ENCODE assay signal across 8 mouse cellular contexts in genomic region chr19:5780203-5780602, GRCm38 (mm10). TPM values are rescaled to one million over a fixed set of nuclear protein-coding genes. Genes with fewer than 3 reads are reported as not detected.
A peak's percentile ranks its signal among the peaks of the same experiment; 100 is the strongest.
DNase-seq lines count a peak whose midpoint lies in the region; ATAC-seq and TF ChIP-seq lines count a peak whose summit lies in the region.

No protein-coding gene starts in this region.

- H3K9ac ChIP-seq in forebrain, postnatal 0 days = no peak overlapping the region
- no peak overlapping the region for H3K9ac ChIP-seq in forebrain, embryonic 16.5 days (replicated peaks; ENCODE audit: low read depth, low read length)
- H3K9ac ChIP-seq in midbrain, embryonic 14.5 days (replicated peaks; ENCODE audit: low read length) = no peak overlapping the region
- H3K9ac ChIP-seq in midbrain, embryonic 15.5 days = no peak overlapping the region
- no peak overlapping the region for H3K9ac ChIP-seq in neural tube, embryonic 15.5 days (replicated peaks)

- no peak overlapping the region for H3K4me3 ChIP-seq in forebrain, postnatal 0 days (ENCODE audit: low read depth, low read length)
- H3K4me3 ChIP-seq in forebrain, embryonic 16.5 days (replicated peaks; ENCODE audit: low read length) = no peak overlapping the region
- no peak overlapping the region for H3K4me3 ChIP-seq in midbrain, embryonic 14.5 days (replicated peaks; ENCODE audit: low read depth, low read length)
- H3K4me3 ChIP-seq in midbrain, embryonic 15.5 days = no peak overlapping the region
- H3K4me3 ChIP-seq in embryonic facial prominence, embryonic 10.5 days = no peak overlapping the region
- no peak overlapping the region for H3K4me3 ChIP-seq in neural tube, embryonic 15.5 days (replicated peaks)

- H3K27ac ChIP-seq in forebrain, postnatal 0 days (ENCODE audit: low read depth, low read length) = no peak overlapping the region
- H3K27ac ChIP-seq in forebrain, embryonic 16.5 days (ENCODE audit: low read length) = no peak overlapping the region
- no peak overlapping the region for H3K27ac ChIP-seq in midbrain, embryonic 14.5 days (replicated peaks; ENCODE audit: low read depth, low read length)
- H3K27ac ChIP-seq in midbrain, embryonic 15.5 days = no peak overlapping the region
- H3K27ac ChIP-seq in embryonic facial prominence, embryonic 10.5 days (replicated peaks) = no peak overlapping the region
- no peak overlapping the region for H3K27ac ChIP-seq in neural tube, embryonic 15.5 days (replicated peaks)

- H3K36me3 ChIP-seq in forebrain, postnatal 0 days (ENCODE audit: insufficient read depth) = no peaks in the 10 kb centered on the region
- H3K36me3 ChIP-seq in forebrain, embryonic 16.5 days (ENCODE audit: control insufficient read depth, insufficient read depth) = no peaks in the 10 kb centered on the region
- no peaks in the 10 kb centered on the region for H3K36me3 ChIP-seq in midbrain, embryonic 14.5 days (ENCODE audit: control insufficient read depth, insufficient read depth, low read length)
- H3K36me3 ChIP-seq in midbrain, embryonic 15.5 days (replicated peaks) = no peaks in the 10 kb centered on the region
- no peaks in the 10 kb centered on the region for H3K36me3 ChIP-seq in embryonic facial prominence, embryonic 10.5 days (replicated peaks)
- H3K36me3 ChIP-seq in splenic B cell, adult 2 months (ENCODE audit: control insufficient read depth, insufficient read depth, low read length, poor library complexity, severe bottlenecking) = no peaks in the 10 kb centered on the region
- no peaks in the 10 kb centered on the region for H3K36me3 ChIP-seq in neural tube, embryonic 15.5 days

- peak; percentile 45 for DNase-seq in forebrain, postnatal 0 days
- DNase-seq in midbrain, embryonic 14.5 days = peak; percentile 58
- peak; percentile 43 for DNase-seq in embryonic facial prominence, embryonic 10.5 days (ENCODE audit: low spot score)
- DNase-seq in splenic B cell, adult 2 months (ENCODE audit: low read depth, low spot score) = peak; percentile 27

- WGBS in forebrain, postnatal 0 days = 59% methylated on average over 7 of the region's 7 CpGs
- 64% methylated on average over 7 of the region's 7 CpGs for WGBS in forebrain, embryonic 16.5 days
- WGBS in midbrain, embryonic 14.5 days = 71% methylated on average over 7 of the region's 7 CpGs
- 65% methylated on average over 7 of the region's 7 CpGs for WGBS in midbrain, embryonic 15.5 days
- 64% methylated on average over 7 of the region's 7 CpGs for WGBS in embryonic facial prominence, embryonic 10.5 days
- WGBS in neural tube, embryonic 15.5 days = 71% methylated on average over 7 of the region's 7 CpGs

- no peaks in the 10 kb centered on the region for H3K27me3 ChIP-seq in forebrain, postnatal 0 days (ENCODE audit: insufficient read depth, low read length)
- 0 out of 2 replicates have a peak, but pooled peaks cover 2% of the 10 kb centered on the region for H3K27me3 ChIP-seq in forebrain, embryonic 16.5 days (replicated peaks; ENCODE audit: control insufficient read depth, insufficient read depth, low read length)
- no peaks in the 10 kb centered on the region for H3K27me3 ChIP-seq in midbrain, embryonic 14.5 days (ENCODE audit: control insufficient read depth, insufficient read depth, low read length)
- H3K27me3 ChIP-seq in midbrain, embryonic 15.5 days (replicated peaks) = no peaks in the 10 kb centered on the region
- no peaks in the 10 kb centered on the region for H3K27me3 ChIP-seq in embryonic facial prominence, embryonic 10.5 days (replicated peaks; ENCODE audit: low read depth, poor library complexity, severe bottlenecking)
- H3K27me3 ChIP-seq in splenic B cell, adult 2 months (ENCODE audit: control insufficient read depth, insufficient read depth, low read length, poor library complexity, severe bottlenecking) = no peaks in the 10 kb centered on the region
- H3K27me3 ChIP-seq in neural tube, embryonic 15.5 days (replicated peaks) = no peaks in the 10 kb centered on the region

- peak; percentile 36; the same call in 1 of the 2 replicates for ATAC-seq in forebrain, postnatal 0 days
- no peak for ATAC-seq in forebrain, embryonic 16.5 days
- ATAC-seq in midbrain, embryonic 14.5 days (ENCODE audit: low FRiP score, low TSS enrichment) = no peak
- ATAC-seq in midbrain, embryonic 15.5 days (replicated peaks) = no peak
- no peak for ATAC-seq in neural tube, embryonic 15.5 days (ENCODE audit: low FRiP score)
- ATAC-seq in frontal cortex, adult (ENCODE audit: low TSS enrichment) = no peak

- no peaks in the 10 kb centered on the region for H3K9me3 ChIP-seq in forebrain, postnatal 0 days (ENCODE audit: low read length)
- no peaks in the 10 kb centered on the region for H3K9me3 ChIP-seq in forebrain, embryonic 16.5 days (ENCODE audit: control insufficient read depth, low read length)
- no peaks in the 10 kb centered on the region for H3K9me3 ChIP-seq in midbrain, embryonic 14.5 days (ENCODE audit: control insufficient read depth, low read length)
- H3K9me3 ChIP-seq in midbrain, embryonic 15.5 days = no peaks in the 10 kb centered on the region
- no peaks in the 10 kb centered on the region for H3K9me3 ChIP-seq in embryonic facial prominence, embryonic 10.5 days
- H3K9me3 ChIP-seq in neural tube, embryonic 15.5 days (replicated peaks) = no peaks in the 10 kb centered on the region

- H3K4me2 ChIP-seq in forebrain, postnatal 0 days (ENCODE audit: low read depth) = no peak overlapping the region
- no peak overlapping the region for H3K4me2 ChIP-seq in forebrain, embryonic 16.5 days (ENCODE audit: low read length)
- H3K4me2 ChIP-seq in midbrain, embryonic 14.5 days (ENCODE audit: low read length) = no peak overlapping the region
- no peak overlapping the region for H3K4me2 ChIP-seq in midbrain, embryonic 15.5 days
- no peak overlapping the region for H3K4me2 ChIP-seq in neural tube, embryonic 15.5 days

- no peaks in the 10 kb centered on the region for H3K4me1 ChIP-seq in forebrain, postnatal 0 days (ENCODE audit: insufficient read depth)
- no peaks in the 10 kb centered on the region for H3K4me1 ChIP-seq in forebrain, embryonic 16.5 days (replicated peaks; ENCODE audit: control insufficient read depth, insufficient read depth, low read length)
- no peaks in the 10 kb centered on the region for H3K4me1 ChIP-seq in midbrain, embryonic 14.5 days (ENCODE audit: control insufficient read depth, insufficient read depth, low read length)
- H3K4me1 ChIP-seq in midbrain, embryonic 15.5 days = no peaks in the 10 kb centered on the region
- no peaks in the 10 kb centered on the region for H3K4me1 ChIP-seq in embryonic facial prominence, embryonic 10.5 days
- no peaks in the 10 kb centered on the region for H3K4me1 ChIP-seq in neural tube, embryonic 15.5 days

- TF ChIP-seq CTCF in forebrain, postnatal 0 days (IDR thresholded peaks at IDR 0.05; ENCODE audit: low read depth) = peak; percentile 63

RNA-seq across cellular contexts. Expression of gene Scyl1, which starts 9.0 kb away (rescaled TPM):
- 79.8 and 98.1 TPM in 2 replicates for total RNA-seq in forebrain, postnatal 0 days (2014; rRNA removed)
- polyA plus RNA-seq in forebrain, postnatal 0 days (2015; fragmentation: Nextera tagmentation; extraction: Ambion mirVana) = 62.7 and 68.8 TPM in 2 replicates
- 66.2 and 79.4 TPM in 2 replicates for polyA plus RNA-seq in forebrain, embryonic 16.5 days (2015; fragmentation: Nextera tagmentation; extraction: Ambion mirVana)
- polyA plus RNA-seq in midbrain, embryonic 14.5 days (2014; fragmentation: Nextera tagmentation; extraction: Ambion mirVana) = 73.5 and 78.2 TPM in 2 replicates
- polyA plus RNA-seq in midbrain, embryonic 15.5 days (2015; fragmentation: Nextera tagmentation; extraction: Ambion mirVana) = 87.6 and 94.7 TPM in 2 replicates
- polyA plus RNA-seq in embryonic facial prominence, embryonic 10.5 days (2016; fragmentation: Nextera tagmentation; extraction: Ambion mirVana) = 72.0 and 74.9 TPM in 2 replicates
- polyA plus RNA-seq in neural tube, embryonic 15.5 days (2015; fragmentation: Nextera tagmentation; extraction: Ambion mirVana) = 81.6 and 83.1 TPM in 2 replicates

RNA-seq across cellular contexts. Expression of gene Ltbp3, which starts 39.5 kb away (rescaled TPM):
- total RNA-seq in forebrain, postnatal 0 days (2014; rRNA removed) = 21.3 and 22.7 TPM in 2 replicates
- 5.9 and 12.4 TPM in 2 replicates for polyA plus RNA-seq in forebrain, postnatal 0 days (2015; fragmentation: Nextera tagmentation; extraction: Ambion mirVana)
- polyA plus RNA-seq in forebrain, embryonic 16.5 days (2015; fragmentation: Nextera tagmentation; extraction: Ambion mirVana) = 11.4 and 11.6 TPM in 2 replicates
- 10.1 and 10.5 TPM in 2 replicates for polyA plus RNA-seq in midbrain, embryonic 14.5 days (2014; fragmentation: Nextera tagmentation; extraction: Ambion mirVana)
- polyA plus RNA-seq in midbrain, embryonic 15.5 days (2015; fragmentation: Nextera tagmentation; extraction: Ambion mirVana) = 8.2 and 12.6 TPM in 2 replicates
- 3.4 and 3.5 TPM in 2 replicates for polyA plus RNA-seq in embryonic facial prominence, embryonic 10.5 days (2016; fragmentation: Nextera tagmentation; extraction: Ambion mirVana)
- polyA plus RNA-seq in neural tube, embryonic 15.5 days (2015; fragmentation: Nextera tagmentation; extraction: Ambion mirVana) = 15.6 and 19.1 TPM in 2 replicates

RNA-seq across cellular contexts. Expression of gene Fam89b, which starts 50.8 kb away (rescaled TPM):
- 169 and 172 TPM in 2 replicates for total RNA-seq in forebrain, postnatal 0 days (2014; rRNA removed)
- polyA plus RNA-seq in forebrain, postnatal 0 days (2015; fragmentation: Nextera tagmentation; extraction: Ambion mirVana) = 165 and 200 TPM in 2 replicates
- polyA plus RNA-seq in forebrain, embryonic 16.5 days (2015; fragmentation: Nextera tagmentation; extraction: Ambion mirVana) = 170 and 177 TPM in 2 replicates
- 154 and 169 TPM in 2 replicates for polyA plus RNA-seq in midbrain, embryonic 14.5 days (2014; fragmentation: Nextera tagmentation; extraction: Ambion mirVana)
- 158 and 165 TPM in 2 replicates for polyA plus RNA-seq in midbrain, embryonic 15.5 days (2015; fragmentation: Nextera tagmentation; extraction: Ambion mirVana)
- 147 and 151 TPM in 2 replicates for polyA plus RNA-seq in embryonic facial prominence, embryonic 10.5 days (2016; fragmentation: Nextera tagmentation; extraction: Ambion mirVana)
- polyA plus RNA-seq in neural tube, embryonic 15.5 days (2015; fragmentation: Nextera tagmentation; extraction: Ambion mirVana) = 122 and 138 TPM in 2 replicates

RNA-seq across cellular contexts. Expression of gene Ehbp1l1, which starts 54.1 kb away (rescaled TPM):
- total RNA-seq in forebrain, postnatal 0 days (2014; rRNA removed) = 28.5 and 33.2 TPM in 2 replicates
- 41.3 and 53.0 TPM in 2 replicates for polyA plus RNA-seq in forebrain, postnatal 0 days (2015; fragmentation: Nextera tagmentation; extraction: Ambion mirVana)
- 12.0 and 20.0 TPM in 2 replicates for polyA plus RNA-seq in forebrain, embryonic 16.5 days (2015; fragmentation: Nextera tagmentation; extraction: Ambion mirVana)
- polyA plus RNA-seq in midbrain, embryonic 14.5 days (2014; fragmentation: Nextera tagmentation; extraction: Ambion mirVana) = 12.4 and 14.3 TPM in 2 replicates
- 23.7 and 25.5 TPM in 2 replicates for polyA plus RNA-seq in midbrain, embryonic 15.5 days (2015; fragmentation: Nextera tagmentation; extraction: Ambion mirVana)
- polyA plus RNA-seq in embryonic facial prominence, embryonic 10.5 days (2016; fragmentation: Nextera tagmentation; extraction: Ambion mirVana) = 7.9 and 8.0 TPM in 2 replicates
- polyA plus RNA-seq in neural tube, embryonic 15.5 days (2015; fragmentation: Nextera tagmentation; extraction: Ambion mirVana) = 15.9 and 18.6 TPM in 2 replicates
